Mouse (Mus musculus): ENCODE measurements around the gene Tmem14c. TPM values are rescaled to one million over a fixed set of nuclear protein-coding genes. Genes with fewer than 3 reads are reported as not detected.

Gene Tmem14c
- total and polyA plus RNA-seq, 3 experiments: 140 to 183 (median 178) TPM

DNA sequence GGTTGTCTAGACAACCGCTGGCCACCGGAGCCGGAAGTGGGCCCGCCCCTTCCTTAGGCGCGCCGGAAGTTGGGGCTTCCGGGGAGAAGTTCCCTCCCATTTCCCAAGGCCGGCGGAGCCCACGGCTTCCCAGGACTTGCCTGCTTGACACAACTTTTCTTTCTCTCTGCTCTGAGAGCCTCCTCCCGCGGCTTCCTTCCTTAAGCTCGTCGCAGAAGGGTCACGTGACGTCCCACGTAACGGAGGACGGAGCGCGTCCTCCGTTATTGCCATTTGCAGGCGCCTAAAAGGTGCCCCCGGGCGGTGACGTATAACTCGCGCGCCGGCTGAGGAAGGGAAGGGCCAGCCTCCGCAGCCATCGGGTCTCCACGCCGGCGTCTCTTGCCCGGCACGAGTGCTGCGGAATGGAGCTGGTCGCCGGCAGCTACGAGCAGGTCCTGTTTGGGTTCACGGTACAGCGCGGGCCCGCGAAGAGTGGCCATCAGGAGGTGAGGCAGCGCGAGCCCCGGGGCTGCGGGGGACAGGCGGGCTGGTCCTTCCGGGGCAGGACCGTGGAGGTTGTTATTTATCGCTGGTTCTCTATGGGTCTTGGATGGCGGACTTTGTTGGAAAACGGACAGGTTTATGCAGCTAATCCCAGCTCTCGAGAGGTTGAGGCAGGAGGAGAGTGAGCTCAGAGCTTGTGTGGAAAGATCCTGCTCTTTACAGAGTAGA is 15.0 kb upstream of the Tmem14c start, which contains the start of gene Pak1ip1:
TSS of gene Pak1ip1 (plus strand) at position 98 of the 714 bp plus-strand sequence.
- no peaks in the 10 kb centered on the region for H3K27me3 ChIP-seq (replicated peaks)
- peaks cover 31% of the 10 kb centered on the region for H3K79me2 ChIP-seq (replicated peaks; ENCODE audit: control insufficient read depth, extremely low read depth, insufficient read depth, poor library complexity, severe bottlenecking)
- H3K4me1 ChIP-seq (ENCODE audit: control insufficient read depth in 1 of 2, insufficient read depth in 2 of 2): peaks cover 3 to 19% of the 10 kb centered on the region in 2 experiments; a peak in 3 of 4 replicates
- peak within 1 kb of the TSS; percentile 83 for H3K4me2 ChIP-seq (ENCODE audit: insufficient read depth, low read depth, poor library complexity, severe bottlenecking)
- in situ Hi-C loops (cut with MboI; ENCODE audit: low pct_ligation_motif_present, low pct_unique_long_range_greater_than_20kb, low sequenced_read_pairs) (loop anchor here (25.0 kb wide), 2 partner anchors 236 to 586 kb away; partner anchors contain the start of gene Smim13), dilution Hi-C loops (cut with MboI; ENCODE audit: extremely low pct_ligation_motif_present, extremely low pct_unique_long_range_greater_than_20kb, low sequenced_read_pairs) (no loop called here)
- TF ChIP-seq ZNF384 (IDR thresholded peaks at IDR 0.05; ENCODE audit: low read depth, low read length): no peak
- TF ChIP-seq JUND (conservative IDR thresholded peaks at IDR 0.05; ENCODE audit: low read depth, low read length): no peak
- TF ChIP-seq MXI1 (IDR thresholded peaks at IDR 0.05; ENCODE audit: low read depth, low read length): peak; percentile 94
- TF ChIP-seq NELFE (IDR thresholded peaks at IDR 0.05; ENCODE audit: low read depth, low read length): peak; percentile 86
- TF ChIP-seq ELF1 (IDR thresholded peaks at IDR 0.05; ENCODE audit: low read depth, low read length): peak; percentile 92
- no peak for TF ChIP-seq ZKSCAN1 (IDR thresholded peaks at IDR 0.05; ENCODE audit: borderline replicate concordance, low read depth, low read length)
- peak; percentile 44 for TF ChIP-seq NRF1 (IDR thresholded peaks at IDR 0.05; ENCODE audit: low read depth, low read length)
- peak; percentile 74 for TF ChIP-seq MYC (IDR thresholded peaks at IDR 0.05; ENCODE audit: low read depth, low read length)
- TF ChIP-seq E2F4 (IDR thresholded peaks at IDR 0.05; ENCODE audit: insufficient replicate concordance, low read depth, low read length): no peak
- no peak for TF ChIP-seq RAD21 (IDR thresholded peaks at IDR 0.05; ENCODE audit: low read depth, low read length)
- TF ChIP-seq CTCF (conservative IDR thresholded peaks at IDR 0.05 in 1 of 2, IDR thresholded peaks at IDR 0.05 in 1 of 2; ENCODE audit: low read depth in 2 of 2, low read length in 2 of 2): no peak
- peak; percentile 62 for TF ChIP-seq TCF12 (IDR thresholded peaks at IDR 0.05; ENCODE audit: low read depth, low read length)
- peak; percentile 80; the same call in 1 of the 2 replicates for TF ChIP-seq KAT2A (IDR thresholded peaks at IDR 0.05; ENCODE audit: insufficient replicate concordance, low read length)
- TF ChIP-seq SMC3 (IDR thresholded peaks at IDR 0.05; ENCODE audit: low read depth, low read length): no peak
- TF ChIP-seq ETS1 (conservative IDR thresholded peaks at IDR 0.05; ENCODE audit: low read depth, low read length): 0 out of 2 replicates have a peak, but pooled peaks have one; percentile 35
- peak; percentile 62; the same call in 1 of the 2 replicates for TF ChIP-seq MEF2A (IDR thresholded peaks at IDR 0.05; ENCODE audit: borderline replicate concordance, low read depth, low read length)
- TF ChIP-seq PAX5 (IDR thresholded peaks at IDR 0.05; ENCODE audit: low read length): no peak
- TF ChIP-seq CHD1 (IDR thresholded peaks at IDR 0.05; ENCODE audit: low read depth, low read length): no peak
- TF ChIP-seq MAX (IDR thresholded peaks at IDR 0.05; ENCODE audit: low read length): peak; percentile 99
- peak; percentile 79 for TF ChIP-seq BHLHE40 (IDR thresholded peaks at IDR 0.05; ENCODE audit: low read depth, low read length)
- peak; percentile 95 for TF ChIP-seq SIN3A (IDR thresholded peaks at IDR 0.05; ENCODE audit: low read length)
- TF ChIP-seq HCFC1 (IDR thresholded peaks at IDR 0.05; ENCODE audit: low read depth, low read length): peak; percentile 89
- peak; percentile 25; the same call in 1 of the 2 replicates for TF ChIP-seq GABPA (IDR thresholded peaks at IDR 0.05; ENCODE audit: insufficient replicate concordance, low read depth, low read length)
- TF ChIP-seq MAFK (IDR thresholded peaks at IDR 0.05; ENCODE audit: insufficient replicate concordance, low read length): no peak
- TF ChIP-seq EP300 (IDR thresholded peaks at IDR 0.05; ENCODE audit: low read length): no peak
- TF ChIP-seq ZC3H11A (IDR thresholded peaks at IDR 0.05; ENCODE audit: low read depth, low read length): no peak
- TF ChIP-seq TBP (conservative IDR thresholded peaks at IDR 0.05; ENCODE audit: low read depth, low read length): no peak
- peak; percentile 74; the same call in 1 of the 2 replicates for TF ChIP-seq ZMIZ1 (IDR thresholded peaks at IDR 0.05; ENCODE audit: low read depth, low read length)
- TF ChIP-seq JUN (IDR thresholded peaks at IDR 0.05; ENCODE audit: insufficient read depth, low read depth, low read length): no peak
- peak; percentile 83 for TF ChIP-seq MAZ (IDR thresholded peaks at IDR 0.05; ENCODE audit: low read depth, low read length)
- TF ChIP-seq CHD2 (IDR thresholded peaks at IDR 0.05; ENCODE audit: low read length): no peak
- TF ChIP-seq POLR2A (IDR thresholded peaks at IDR 0.05; ENCODE audit: low read depth, low read length): peak; percentile 61
- peak; percentile 80 for TF ChIP-seq USF2 (conservative IDR thresholded peaks at IDR 0.05; ENCODE audit: low read depth, low read length)
- TF ChIP-seq USF1 (IDR thresholded peaks at IDR 0.05; ENCODE audit: low read depth, low read length): peak; percentile 91
- H3K36me3 ChIP-seq (replicated peaks in 1 of 2; ENCODE audit: control insufficient read depth in 1 of 2, insufficient read depth in 1 of 2, low read length in 1 of 2): peaks cover 16 to 31% of the 10 kb centered on the region in 2 experiments
- H3K9me3 ChIP-seq (replicated peaks; ENCODE audit: low read length): no peaks in the 10 kb centered on the region
- H3K4me3 ChIP-seq (replicated peaks in 1 of 3; ENCODE audit: low read depth in 2 of 3, low read length in 2 of 3, poor library complexity in 1 of 3): peak within 1 kb of the TSS; percentile 92 to 100 (median 98)
- peak within 1 kb of the TSS; percentile 76 for H3K9ac ChIP-seq (ENCODE audit: insufficient read depth, low read depth)
- H3K27ac ChIP-seq (ENCODE audit: insufficient read depth, low read depth): peak within 1 kb of the TSS; percentile 80
- DNase-seq (ENCODE audit: extremely low read depth): peak; percentile 88

Data from CH12.LX (cell line).